Mouse (Mus musculus) liver, adult 2 months (tissue): ENCODE data around the gene Lrrc63. TPM values are rescaled to one million over a fixed set of nuclear protein-coding genes. Genes with fewer than 3 reads are reported as not detected.

Source experiments
- DNase-seq: peaks from one replicate; pipeline ENCODE4 v3.0.0-alpha.2; 2011; ENCODE audit warnings: low read depth, low spot score; ENCODE audit errors: extremely low read depth
- H3K27ac ChIP-seq: fragments of 200-500 bp; replicated peaks from 2 replicates; pipeline ENCODE4 v1.5.1; 2012; ENCODE audit warnings: low read depth, mild to moderate bottlenecking, control low read depth, inconsistent platforms, low read length; ENCODE audit not compliant: insufficient read depth
- H3K27me3 ChIP-seq: fragments of 200-500 bp; 2 replicates; pipeline ENCODE4 v1.6.1; 2012; ENCODE audit warnings: mild to moderate bottlenecking, moderate library complexity, low read length, inconsistent platforms; ENCODE audit not compliant: control insufficient read depth, insufficient read depth
- H3K36me3 ChIP-seq: fragments of 200-500 bp; 2 replicates; pipeline ENCODE4 v1.6.1; 2012; ENCODE audit warnings: low read length, inconsistent platforms; ENCODE audit not compliant: control insufficient read depth, insufficient read depth
- H3K4me1 ChIP-seq: fragments of 200-500 bp; 2 replicates; pipeline ENCODE4 v1.6.1; 2011; ENCODE audit warnings: low read length; ENCODE audit not compliant: control insufficient read depth, insufficient read depth
- H3K4me3 ChIP-seq: fragments of 200-500 bp; 2 replicates; pipeline ENCODE4 v1.5.1; 2011; ENCODE audit warnings: low read depth, mild to moderate bottlenecking, control low read depth, low read length, moderate library complexity; ENCODE audit not compliant: insufficient read depth
- H3K79me2 ChIP-seq: fragments of 200-500 bp; 2 replicates; pipeline ENCODE4 v1.6.1; 2012; ENCODE audit warnings: inconsistent platforms, mild to moderate bottlenecking, low read length, moderate library complexity; ENCODE audit not compliant: control insufficient read depth, insufficient read depth
- H3K9ac ChIP-seq: fragments of 200-500 bp; 2 replicates; pipeline ENCODE4 v1.6.1; 2012; ENCODE audit warnings: low read depth, mild to moderate bottlenecking, control low read depth, inconsistent platforms, low read length
- CTCF ChIP-seq: fragments of 200-500 bp; IDR thresholded peaks from 2 replicates; pipeline ENCODE4 v1.5.1; 2011; ENCODE audit warnings: low read depth, low read length, control low read depth
- POLR2A ChIP-seq: fragments of 200-500 bp; IDR thresholded peaks from 2 replicates; pipeline ENCODE4 v1.6.1; 2011; ENCODE audit warnings: low read length, control low read depth; ENCODE audit not compliant: insufficient read depth; ENCODE audit errors: extremely low read depth
- WGBS: fragments of 180-500 bp; shearing (Covaris S2); methylation state at CpG from one replicate; pipeline ENCODE4 v1.1.7; 2018; 5-methylcytosine and 5-hydroxymethylcytosine counted together
- polyA plus RNA-seq: library from polyadenylated mRNA; depleted of rRNA; stranded (reverse); fragments of >200 nt; gene quantifications from 2 replicates; pipeline ENCODE4 v1.2.3, GENCODE M21; 2012
- total RNA-seq: library from RNA; depleted of rRNA; stranded (reverse); fragments of >200 nt; gene quantifications from 2 replicates; pipeline ENCODE4 v1.2.3, GENCODE M21; 2014

Gene Lrrc63
- total and polyA plus RNA-seq, 2 experiments, result under 0.01 to 0.04 TPM

DNA sequence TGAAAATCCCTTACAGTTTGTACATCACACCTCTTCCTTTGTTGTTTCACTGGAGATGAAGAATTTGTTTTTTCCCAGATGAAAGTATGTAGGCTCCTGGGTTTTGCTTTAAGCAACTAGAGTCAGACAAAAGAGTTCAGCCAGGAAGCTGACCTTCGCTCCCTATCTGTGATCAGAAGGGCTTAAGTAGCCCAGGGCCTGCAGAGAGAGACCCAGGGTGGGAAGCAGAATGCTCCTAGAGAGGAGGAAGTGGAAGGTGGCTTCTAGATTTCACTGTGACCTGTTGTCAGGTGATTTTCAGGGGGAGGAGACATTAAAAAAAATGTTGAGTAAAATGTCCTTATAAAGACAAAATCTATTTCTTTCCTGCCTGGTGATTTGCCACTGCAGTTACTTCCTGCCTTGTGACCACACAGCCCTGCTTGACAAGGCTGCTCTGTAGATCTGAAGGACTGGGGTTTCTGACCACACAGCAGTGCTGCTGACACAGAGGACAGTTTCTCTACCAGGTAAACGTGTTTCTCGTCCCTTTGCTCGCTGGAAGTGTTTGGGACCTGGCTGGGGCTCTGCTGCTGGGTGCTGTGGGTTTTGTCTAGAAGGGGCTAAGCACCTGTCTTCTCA, 45.9 kb upstream of the Lrrc63 start:
- WGBS, result 69% methylated on average over 4 of the region's 4 CpGs
- Histone ChIP-seq H3K27ac (peak overlapping the region; percentile 3; the same call in 1 of the 2 replicates), H3K4me3 (peak overlapping the region; percentile 2; the same call in 1 of the 2 replicates), H3K9ac (peak overlapping the region; percentile 15; the same call in 1 of the 2 replicates), H3K27me3 (no peaks in the 10 kb centered on the region), H3K36me3 (no peaks in the 10 kb centered on the region; the same call in 1 of the 2 replicates), H3K79me2 (peaks cover 3% of the 10 kb centered on the region; the same call in 1 of the 2 replicates), H3K4me1 (no peaks in the 10 kb centered on the region)
- peak; percentile 62 for DNase-seq
- no peak for TF ChIP-seq CTCF
- TF ChIP-seq POLR2A, result no peak

DNA sequence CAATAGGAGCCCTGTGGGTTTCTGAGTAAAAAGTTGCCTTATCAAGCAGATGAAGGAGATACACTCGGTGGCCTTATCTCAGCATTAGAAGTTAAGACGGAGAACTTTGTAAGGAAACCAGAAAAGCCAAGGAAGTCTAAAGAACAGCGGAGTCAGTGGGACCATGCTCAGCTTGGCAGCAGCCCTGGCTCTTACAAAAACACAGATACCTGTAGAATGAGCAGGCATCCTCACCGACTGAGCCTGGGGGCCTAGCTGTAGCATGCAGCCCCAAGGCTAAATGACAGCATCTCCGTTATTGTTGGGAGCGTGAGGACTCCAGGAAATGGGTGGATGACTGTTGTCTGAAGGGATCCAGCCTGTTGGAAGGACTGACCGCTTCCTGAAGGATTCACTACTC, 45.1 kb upstream of the Lrrc63 start:
- H3K27ac ChIP-seq, result no peak overlapping the region
- H3K36me3 ChIP-seq, result no peaks in the 10 kb centered on the region
- H3K4me3 ChIP-seq, result no peak overlapping the region
- no peaks in the 10 kb centered on the region for H3K27me3 ChIP-seq
- TF ChIP-seq POLR2A, result no peak
- no peak for TF ChIP-seq CTCF
- H3K79me2 ChIP-seq, result peaks cover 3% of the 10 kb centered on the region; the same call in 1 of the 2 replicates
- H3K4me1 ChIP-seq, result no peaks in the 10 kb centered on the region
- no peak for DNase-seq
- 85% methylated on average over 7 of the region's 7 CpGs for WGBS
- H3K9ac ChIP-seq, result no peak overlapping the region

DNA sequence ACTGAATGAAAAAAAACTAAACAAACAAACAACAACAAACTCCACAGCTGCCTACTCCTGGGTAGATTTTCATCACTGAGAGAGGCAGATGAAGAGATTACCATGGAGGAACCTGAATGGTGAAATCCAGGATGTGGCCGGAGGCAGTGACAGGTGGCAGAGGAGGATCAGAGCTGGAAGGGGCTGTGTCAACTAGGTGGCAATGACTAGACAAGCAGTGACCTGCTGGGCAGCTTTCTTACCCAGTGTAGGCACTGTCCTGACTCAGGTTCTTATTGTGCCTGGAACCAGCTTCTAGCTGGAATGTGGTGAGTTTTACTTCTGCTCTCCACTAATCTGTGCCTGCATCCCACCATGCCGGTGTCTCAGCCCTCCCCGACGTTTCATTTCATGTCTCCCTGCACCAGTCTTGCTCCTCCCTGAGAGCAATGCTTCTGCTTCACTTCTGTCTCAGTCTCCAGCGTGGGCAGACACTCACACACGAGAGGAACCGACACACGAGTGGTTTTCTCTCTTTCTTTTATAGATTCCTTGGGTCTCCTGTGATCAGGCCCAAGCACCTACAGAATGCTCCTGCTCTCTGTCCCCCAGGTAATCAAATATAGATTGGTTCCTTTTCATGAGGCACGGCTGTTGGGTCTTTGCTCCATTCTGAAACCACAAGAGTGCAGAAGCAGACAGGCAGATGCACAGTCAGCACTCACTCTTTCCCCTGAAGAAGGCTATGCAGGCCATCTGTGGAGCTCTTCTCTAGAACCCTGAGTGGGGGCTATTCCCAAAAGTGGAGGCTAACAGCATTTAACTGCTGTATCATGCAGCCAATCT, 44.3 kb upstream of the Lrrc63 start:
- no peak overlapping the region for H3K27ac ChIP-seq
- H3K79me2 ChIP-seq, result no peaks in the 10 kb centered on the region
- H3K36me3 ChIP-seq, result no peaks in the 10 kb centered on the region
- no peak overlapping the region for H3K9ac ChIP-seq
- TF ChIP-seq CTCF (no peak), POLR2A (no peak)
- no peaks in the 10 kb centered on the region for H3K4me1 ChIP-seq
- no peaks in the 10 kb centered on the region for H3K27me3 ChIP-seq
- WGBS, result 88% methylated on average over 9 of the region's 9 CpGs
- DNase-seq, result no peak
- H3K4me3 ChIP-seq, result no peak overlapping the region

DNA sequence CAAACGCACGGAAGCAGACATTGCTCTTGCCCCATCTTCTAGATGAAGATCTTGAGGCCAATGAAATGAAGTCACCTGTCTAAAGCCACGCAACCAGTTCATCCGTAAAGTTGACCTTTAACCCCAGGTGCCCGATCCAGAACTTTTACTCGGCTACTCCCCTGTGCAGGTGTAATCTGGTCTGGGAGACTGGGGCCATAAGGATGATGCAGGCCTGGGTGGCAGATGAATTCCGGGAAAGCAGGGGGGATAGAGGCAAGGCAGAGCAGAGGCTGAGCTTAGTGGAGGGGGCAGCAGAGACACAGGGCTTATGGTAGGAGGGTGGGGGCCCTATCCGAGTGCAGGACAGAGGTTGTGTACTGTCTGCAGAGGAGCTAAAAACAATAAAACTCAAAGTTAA, 43.6 kb upstream of the Lrrc63 start:
- 74% methylated on average over 8 of the region's 8 CpGs for WGBS
- H3K27ac ChIP-seq, result no peak overlapping the region

DNA sequence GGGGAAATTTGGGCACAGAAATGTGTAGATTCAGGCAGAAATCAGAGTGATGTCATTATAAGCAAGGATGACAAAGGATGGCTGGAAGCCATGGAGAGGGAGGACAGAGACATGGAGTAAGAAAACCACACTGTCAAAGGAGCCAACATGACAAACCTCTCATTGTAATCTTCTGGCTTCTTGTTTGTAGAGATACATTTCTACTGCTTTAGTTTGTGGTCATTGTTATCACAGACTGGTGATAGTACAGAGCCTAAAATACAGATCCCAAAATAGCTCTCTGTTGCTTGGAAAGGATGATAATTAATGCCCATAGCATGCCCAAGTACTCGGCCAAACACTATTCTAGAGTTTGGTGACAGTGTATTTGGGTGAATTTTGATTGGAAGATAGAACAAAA, 39.9 kb upstream of the Lrrc63 start:
- Histone ChIP-seq H3K4me3 (no peak overlapping the region), H3K36me3 (no peaks in the 10 kb centered on the region), H3K27me3 (no peaks in the 10 kb centered on the region), H3K79me2 (no peaks in the 10 kb centered on the region), H3K9ac (no peak overlapping the region), H3K27ac (no peak overlapping the region), H3K4me1 (no peaks in the 10 kb centered on the region; the same call in 1 of the 2 replicates)
- no peak for TF ChIP-seq CTCF
- TF ChIP-seq POLR2A, result no peak
- 74% methylated on average over 1 of the region's 1 CpGs for WGBS
- DNase-seq, result no peak

More for the DNA sequence above, 43.6 kb upstream of the Lrrc63 start:
- Histone ChIP-seq H3K36me3 (no peaks in the 10 kb centered on the region), H3K79me2 (no peaks in the 10 kb centered on the region), H3K9ac (no peak overlapping the region), H3K4me1 (no peaks in the 10 kb centered on the region), H3K27me3 (no peaks in the 10 kb centered on the region), H3K4me3 (no peak overlapping the region)
- DNase-seq, result no peak
- no peak for TF ChIP-seq POLR2A
- TF ChIP-seq CTCF, result no peak
